Mouse (Mus musculus): Measurements from ENCODE around the gene Spats1.

- TF ChIP-seq CTCF (IDR thresholded peaks at IDR 0.05; ENCODE audit: low read depth) (no peak), EP300 (IDR thresholded peaks at IDR 0.05; ENCODE audit: low read depth) (no peak)
Observed at GRCm38 (mm10) chr17:45456260-45457152, 18.7 kb downstream of the Spats1 start.
